Mouse (Mus musculus): ENCODE measurements around the gene Cadm2. TPM values are rescaled to one million over a fixed set of nuclear protein-coding genes. Genes with fewer than 3 reads are reported as not detected.

Gene Cadm2
- total RNA-seq, 2 experiments from 2014 or later = 0.20 to 0.67 TPM

- intact Hi-C loops (cut with DNase I) = no loop called here
- no peak for DNase-seq
Observed at GRCm38 (mm10) chr16:67515549-67515948, 105.2 kb downstream of the Cadm2 start.

GRCm38 (mm10) chr16:67509079-67509478 is 111.6 kb downstream of the Cadm2 start:
- intact Hi-C loops (cut with DNase I) = no loop called here
- no peak for DNase-seq

GRCm38 (mm10) chr16:67482542-67482941 is 138.2 kb downstream of the Cadm2 start:
- intact Hi-C loops (cut with DNase I) = no loop called here
- DNase-seq = no peak

- intact Hi-C loops (cut with DNase I) = no loop called here
- no peak for DNase-seq
Observed at GRCm38 (mm10) chr16:67467041-67467440, 153.7 kb downstream of the Cadm2 start.

- DNase-seq = no peak
Observed at GRCm38 (mm10) chr16:67436301-67436700, 184.4 kb downstream of the Cadm2 start.

GRCm38 (mm10) chr16:67425371-67425770 is 195.3 kb downstream of the Cadm2 start:
- intact Hi-C loops (cut with DNase I) = no loop called here

More at GRCm38 (mm10) chr16:67436301-67436700, 184.4 kb downstream of the Cadm2 start:
- intact Hi-C loops (cut with DNase I) = no loop called here

GRCm38 (mm10) chr16:67410926-67411325 is 209.8 kb downstream of the Cadm2 start:
- intact Hi-C loops (cut with DNase I) = no loop called here
- no peak for DNase-seq

More at GRCm38 (mm10) chr16:67425371-67425770, 195.3 kb downstream of the Cadm2 start:
- DNase-seq = no peak

- intact Hi-C loops (cut with DNase I) = no loop called here
- no peak for DNase-seq
Observed at GRCm38 (mm10) chr16:67410482-67410881, 210.2 kb downstream of the Cadm2 start.

- intact Hi-C loops (cut with DNase I) = no loop called here
- no peak for DNase-seq
Observed at GRCm38 (mm10) chr16:67367745-67368144, 253.0 kb downstream of the Cadm2 start.

- DNase-seq = no peak
- intact Hi-C loops (cut with DNase I) = no loop called here
Observed at GRCm38 (mm10) chr16:67348011-67348410, 272.7 kb downstream of the Cadm2 start.

GRCm38 (mm10) chr16:67347561-67347960 is 273.1 kb downstream of the Cadm2 start:
- intact Hi-C loops (cut with DNase I) = no loop called here
- no peak for DNase-seq

- intact Hi-C loops (cut with DNase I) = no loop called here
- DNase-seq = no peak
Observed at GRCm38 (mm10) chr16:67346621-67347290, 274.0 kb downstream of the Cadm2 start.

GRCm38 (mm10) chr16:67344194-67344593 is 276.5 kb downstream of the Cadm2 start:
- DNase-seq = no peak
- intact Hi-C loops (cut with DNase I) = no loop called here

GRCm38 (mm10) chr16:67311033-67311432 is 309.7 kb downstream of the Cadm2 start:
- intact Hi-C loops (cut with DNase I) = no loop called here
- no peak for DNase-seq

- no peak for DNase-seq
- intact Hi-C loops (cut with DNase I) = no loop called here
Observed at GRCm38 (mm10) chr16:67284664-67285063, 336.0 kb downstream of the Cadm2 start.

GRCm38 (mm10) chr16:67243598-67243997 is 377.1 kb downstream of the Cadm2 start:
- no peak for DNase-seq
- intact Hi-C loops (cut with DNase I) = no loop called here

- intact Hi-C loops (cut with DNase I) = no loop called here
- no peak for DNase-seq
Observed at GRCm38 (mm10) chr16:67234862-67235261, 385.8 kb downstream of the Cadm2 start.

- no peak for DNase-seq
Observed at GRCm38 (mm10) chr16:67226696-67227095, 394.0 kb downstream of the Cadm2 start.

GRCm38 (mm10) chr16:67203329-67203728 is 417.4 kb downstream of the Cadm2 start:
- DNase-seq = no peak
- intact Hi-C loops (cut with DNase I) = no loop called here

More at GRCm38 (mm10) chr16:67226696-67227095, 394.0 kb downstream of the Cadm2 start:
- intact Hi-C loops (cut with DNase I) = no loop called here

GRCm38 (mm10) chr16:67192852-67193415 is 427.8 kb downstream of the Cadm2 start:
- intact Hi-C loops (cut with DNase I) = no loop called here
- no peak for DNase-seq

- intact Hi-C loops (cut with DNase I) = no loop called here
- no peak for DNase-seq
Observed at GRCm38 (mm10) chr16:67192395-67192794, 428.3 kb downstream of the Cadm2 start.

GRCm38 (mm10) chr16:67186322-67186721 is 434.4 kb downstream of the Cadm2 start:
- no peak for DNase-seq
- intact Hi-C loops (cut with DNase I) = no loop called here
